Mouse (Mus musculus): ENCODE measurements around the gene Dnajc13. TPM values are rescaled to one million over a fixed set of nuclear protein-coding genes. Genes with fewer than 3 reads are reported as not detected.

The Dnajc13 gene
- polyA plus RNA-seq, 1 experiment from 2014 or later = 22.7 TPM

- H3K4me2 ChIP-seq (replicated peaks) = no peak overlapping the region
- 88% methylated on average over 17 of the region's 17 CpGs for WGBS
- no peaks in the 10 kb centered on the region for H3K9me3 ChIP-seq
- no peak overlapping the region for H3K9ac ChIP-seq (replicated peaks)
- no peaks in the 10 kb centered on the region for H3K36me3 ChIP-seq
- no peak for ATAC-seq (replicated peaks)
- no peaks in the 10 kb centered on the region for H3K4me1 ChIP-seq
- no peaks in the 10 kb centered on the region for H3K27me3 ChIP-seq
- H3K4me3 ChIP-seq = no peak overlapping the region
- H3K27ac ChIP-seq (replicated peaks) = no peak overlapping the region
Measured at GRCm38 (mm10) chr9:104275084-104275785, 12.5 kb upstream of the Dnajc13 start.

- no peak overlapping the region for H3K27ac ChIP-seq (replicated peaks)
- no peak overlapping the region for H3K4me3 ChIP-seq
- no peaks in the 10 kb centered on the region for H3K9me3 ChIP-seq
- no peak overlapping the region for H3K9ac ChIP-seq (replicated peaks)
- H3K27me3 ChIP-seq = no peaks in the 10 kb centered on the region
- no peak for ATAC-seq (replicated peaks)
- H3K36me3 ChIP-seq = no peaks in the 10 kb centered on the region
- no peaks in the 10 kb centered on the region for H3K4me1 ChIP-seq
- no peak overlapping the region for H3K4me2 ChIP-seq (replicated peaks)
- 63% methylated on average over 4 of the region's 4 CpGs for whole genome bisulfite sequencing
Measured at GRCm38 (mm10) chr9:104272057-104272456, 9.3 kb upstream of the Dnajc13 start.

GRCm38 (mm10) chr9:104271642-104272041 is 8.9 kb upstream of the Dnajc13 start:
- 47% methylated on average over 4 of the region's 4 CpGs for WGBS
- Histone ChIP-seq H3K9ac (replicated peaks) (no peak overlapping the region), H3K4me1 (no peaks in the 10 kb centered on the region), H3K27ac (replicated peaks) (no peak overlapping the region), H3K4me3 (no peak overlapping the region), H3K4me2 (replicated peaks) (no peak overlapping the region), H3K9me3 (no peaks in the 10 kb centered on the region), H3K27me3 (no peaks in the 10 kb centered on the region), H3K36me3 (no peaks in the 10 kb centered on the region)
- ATAC-seq (replicated peaks) = no peak

GRCm38 (mm10) chr9:104269944-104270343 is 7.2 kb upstream of the Dnajc13 start:
- WGBS = 77% methylated on average over 3 of the region's 3 CpGs
- H3K36me3 ChIP-seq = no peaks in the 10 kb centered on the region
- H3K4me3 ChIP-seq = no peak overlapping the region
- no peaks in the 10 kb centered on the region for H3K4me1 ChIP-seq
- H3K4me2 ChIP-seq (replicated peaks) = no peak overlapping the region
- no peak for ATAC-seq (replicated peaks)
- H3K27ac ChIP-seq (replicated peaks) = no peak overlapping the region
- no peak overlapping the region for H3K9ac ChIP-seq (replicated peaks)
- no peaks in the 10 kb centered on the region for H3K27me3 ChIP-seq
- H3K9me3 ChIP-seq = no peaks in the 10 kb centered on the region

GRCm38 (mm10) chr9:104269349-104269871 is 6.7 kb upstream of the Dnajc13 start:
- H3K36me3 ChIP-seq = no peaks in the 10 kb centered on the region
- no peak overlapping the region for H3K27ac ChIP-seq (replicated peaks)
- ATAC-seq (replicated peaks) = no peak
- no peak overlapping the region for H3K9ac ChIP-seq (replicated peaks)
- H3K4me1 ChIP-seq = no peaks in the 10 kb centered on the region
- H3K9me3 ChIP-seq = no peaks in the 10 kb centered on the region
- H3K27me3 ChIP-seq = no peaks in the 10 kb centered on the region
- WGBS = 32% methylated on average over 10 of the region's 10 CpGs
- no peak overlapping the region for H3K4me3 ChIP-seq
- no peak overlapping the region for H3K4me2 ChIP-seq (replicated peaks)

GRCm38 (mm10) chr9:104264567-104264966 is 1.8 kb upstream of the Dnajc13 start:
- no peaks in the 10 kb centered on the region for H3K9me3 ChIP-seq
- H3K9ac ChIP-seq (replicated peaks) = no peak overlapping the region
- no peaks in the 10 kb centered on the region for H3K27me3 ChIP-seq
- H3K36me3 ChIP-seq = no peaks in the 10 kb centered on the region
- WGBS = 71% methylated on average over 2 of the region's 2 CpGs
- H3K4me3 ChIP-seq = no peak overlapping the region
- H3K4me1 ChIP-seq = peaks cover 23% of the 10 kb centered on the region
- no peak overlapping the region for H3K4me2 ChIP-seq (replicated peaks)
- no peak overlapping the region for H3K27ac ChIP-seq (replicated peaks)
- ATAC-seq (replicated peaks) = no peak

GRCm38 (mm10) chr9:104262016-104262762 is 541 bp downstream of the Dnajc13 start:
- Histone ChIP-seq H3K27me3 (no peaks in the 10 kb centered on the region), H3K4me2 (replicated peaks) (peak overlapping the region; percentile 56), H3K36me3 (no peaks in the 10 kb centered on the region), H3K4me1 (peaks cover 23% of the 10 kb centered on the region), H3K9me3 (no peaks in the 10 kb centered on the region), H3K9ac (replicated peaks) (peak overlapping the region; percentile 80), H3K27ac (replicated peaks) (peak overlapping the region; percentile 87), H3K4me3 (peak overlapping the region; percentile 69)
- WGBS = 0% methylated on average over 34 of the region's 46 CpGs
- no peak; the same call in none of the 2 replicates for ATAC-seq (replicated peaks)

- no peaks in the 10 kb centered on the region for H3K27me3 ChIP-seq
- peaks cover 27% of the 10 kb centered on the region for H3K4me1 ChIP-seq
- no peak for ATAC-seq (replicated peaks)
- H3K4me3 ChIP-seq = no peak overlapping the region
- H3K9me3 ChIP-seq = no peaks in the 10 kb centered on the region
- H3K9ac ChIP-seq (replicated peaks) = no peak overlapping the region
- no peak overlapping the region for H3K4me2 ChIP-seq (replicated peaks)
- H3K27ac ChIP-seq (replicated peaks) = no peak overlapping the region
- WGBS = 38% methylated on average over 4 of the region's 4 CpGs
- H3K36me3 ChIP-seq = no peaks in the 10 kb centered on the region
Measured at GRCm38 (mm10) chr9:104260306-104260705, 2.4 kb downstream of the Dnajc13 start.

GRCm38 (mm10) chr9:104256085-104256484 is 6.6 kb downstream of the Dnajc13 start:
- no peak for ATAC-seq (replicated peaks)
- Histone ChIP-seq H3K4me2 (replicated peaks) (no peak overlapping the region), H3K9me3 (no peaks in the 10 kb centered on the region), H3K36me3 (no peaks in the 10 kb centered on the region), H3K9ac (replicated peaks) (no peak overlapping the region), H3K4me1 (peaks cover 21% of the 10 kb centered on the region), H3K27me3 (no peaks in the 10 kb centered on the region), H3K27ac (replicated peaks) (no peak overlapping the region), H3K4me3 (no peak overlapping the region)
- WGBS = 55% methylated on average over 2 of the region's 2 CpGs

GRCm38 (mm10) chr9:104254408-104255180 is 8.1 kb downstream of the Dnajc13 start:
- no peak overlapping the region for H3K4me2 ChIP-seq (replicated peaks)
- H3K27ac ChIP-seq (replicated peaks) = no peak overlapping the region
- no peak overlapping the region for H3K4me3 ChIP-seq
- H3K9me3 ChIP-seq = no peaks in the 10 kb centered on the region
- no peak overlapping the region for H3K9ac ChIP-seq (replicated peaks)
- H3K27me3 ChIP-seq = no peaks in the 10 kb centered on the region
- peaks cover 12% of the 10 kb centered on the region for H3K4me1 ChIP-seq
- no peaks in the 10 kb centered on the region for H3K36me3 ChIP-seq
- no peak for ATAC-seq (replicated peaks)
- WGBS = 76% methylated on average over 9 of the region's 9 CpGs

- Histone ChIP-seq H3K4me2 (replicated peaks) (no peak overlapping the region), H3K9me3 (no peaks in the 10 kb centered on the region), H3K9ac (replicated peaks) (no peak overlapping the region), H3K27ac (replicated peaks) (no peak overlapping the region), H3K4me3 (no peak overlapping the region), H3K27me3 (no peaks in the 10 kb centered on the region), H3K4me1 (peaks cover 12% of the 10 kb centered on the region), H3K36me3 (no peaks in the 10 kb centered on the region)
- ATAC-seq (replicated peaks) = no peak
- whole genome bisulfite sequencing = 95% methylated on average over 3 of the region's 3 CpGs
Measured at GRCm38 (mm10) chr9:104252637-104253036, 10.1 kb downstream of the Dnajc13 start.

GRCm38 (mm10) chr9:104251687-104252086 is 11.0 kb downstream of the Dnajc13 start:
- no peak for ATAC-seq (replicated peaks)
- Histone ChIP-seq H3K36me3 (no peaks in the 10 kb centered on the region), H3K9me3 (no peaks in the 10 kb centered on the region), H3K27me3 (no peaks in the 10 kb centered on the region), H3K27ac (replicated peaks) (no peak overlapping the region), H3K4me2 (replicated peaks) (no peak overlapping the region), H3K9ac (replicated peaks) (no peak overlapping the region), H3K4me1 (peaks cover 8% of the 10 kb centered on the region), H3K4me3 (no peak overlapping the region)
- 87% methylated on average over 4 of the region's 4 CpGs for WGBS

Measured in forebrain, embryonic 15.5 days (tissue).